Mouse (Mus musculus) 3134 (cell line): ENCODE results near the gene Gbf1.

ENCODE experiments used
- DNase-seq: peaks from one replicate; pipeline ENCODE4 v3.0.0-alpha.2; 2011; ENCODE audit warnings: low spot score; ENCODE audit not compliant: insufficient read length; ENCODE audit errors: extremely low read depth

The Gbf1 gene

DNA sequence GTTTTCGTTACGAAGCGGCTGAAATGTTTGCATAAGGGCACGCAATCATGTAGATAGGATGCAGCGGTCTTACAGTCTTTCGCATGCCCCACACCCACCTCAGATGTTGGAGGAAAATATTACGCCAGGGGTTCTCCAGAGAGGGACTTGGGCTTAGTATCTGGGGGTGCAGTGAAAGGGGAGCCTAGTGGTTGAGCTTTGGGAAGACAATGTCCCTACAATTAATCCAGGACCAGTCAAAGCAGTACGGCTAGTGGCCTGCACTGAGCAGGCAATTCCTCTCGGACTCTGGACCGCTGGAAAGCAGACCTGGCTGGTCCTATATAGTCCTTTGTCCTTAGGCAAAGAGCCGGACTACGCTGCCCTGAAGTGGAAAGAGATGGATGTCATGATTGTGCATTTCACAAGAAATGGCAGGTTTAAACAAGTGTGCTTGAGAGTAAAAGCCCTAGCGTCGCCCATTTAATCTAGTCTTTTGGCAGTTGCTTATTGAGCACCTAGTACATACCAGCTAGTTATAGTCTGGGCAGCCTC, 175.3 kb downstream of the Gbf1 start:
- no peak for DNase-seq

DNA sequence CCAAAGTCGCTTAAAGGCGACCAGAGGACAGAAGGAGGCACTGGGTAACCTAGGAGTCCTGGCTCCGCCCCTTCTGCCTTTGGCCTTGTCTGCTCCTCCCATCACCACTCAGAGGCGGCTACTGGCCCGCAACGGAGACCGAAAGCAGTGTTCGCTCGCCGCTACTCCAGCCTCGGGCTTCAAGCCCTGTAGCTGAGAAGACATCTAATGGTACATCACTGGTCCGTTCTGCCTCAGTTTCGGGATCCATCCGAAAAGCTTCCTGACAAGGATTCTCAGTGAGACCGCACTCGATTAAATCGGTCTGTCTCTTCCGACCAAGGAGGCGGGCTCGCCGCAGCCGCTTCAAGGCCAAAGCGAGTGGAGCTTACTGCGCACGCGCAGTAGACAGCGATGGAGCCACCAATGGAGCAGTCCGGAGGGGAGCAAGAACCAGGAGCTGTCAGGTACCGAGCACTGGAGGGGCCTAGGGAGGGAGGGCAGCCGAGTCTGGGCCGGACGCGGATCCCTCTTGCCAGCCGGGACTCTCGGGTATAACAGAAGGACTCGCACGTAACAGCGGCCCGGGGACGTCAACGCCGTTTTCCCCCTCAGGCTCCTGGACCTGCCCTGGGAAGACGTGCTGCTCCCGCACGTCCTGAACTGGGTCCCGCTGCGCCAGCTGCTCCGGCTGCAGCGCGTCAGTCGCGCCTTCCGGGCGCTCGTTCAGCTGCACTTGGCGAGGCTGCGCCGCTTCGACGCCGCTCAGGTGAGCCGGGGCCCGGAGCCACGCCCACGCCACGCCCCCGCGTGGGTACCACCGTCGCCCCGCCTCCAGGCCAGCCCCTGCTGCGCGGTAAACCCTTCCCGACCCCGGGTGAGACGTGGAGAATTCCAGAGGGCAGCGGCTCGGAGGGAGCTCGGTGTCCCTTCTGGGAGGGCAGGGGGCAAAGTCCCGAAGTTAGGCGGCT, 176.0 kb downstream of the Gbf1 start, which contains the start of gene Fbxl15:
Gene Fbxl15, plus strand, starts transcription at position 104 of the 950 bp plus-strand sequence.
- peak; percentile 95 for DNase-seq

DNA sequence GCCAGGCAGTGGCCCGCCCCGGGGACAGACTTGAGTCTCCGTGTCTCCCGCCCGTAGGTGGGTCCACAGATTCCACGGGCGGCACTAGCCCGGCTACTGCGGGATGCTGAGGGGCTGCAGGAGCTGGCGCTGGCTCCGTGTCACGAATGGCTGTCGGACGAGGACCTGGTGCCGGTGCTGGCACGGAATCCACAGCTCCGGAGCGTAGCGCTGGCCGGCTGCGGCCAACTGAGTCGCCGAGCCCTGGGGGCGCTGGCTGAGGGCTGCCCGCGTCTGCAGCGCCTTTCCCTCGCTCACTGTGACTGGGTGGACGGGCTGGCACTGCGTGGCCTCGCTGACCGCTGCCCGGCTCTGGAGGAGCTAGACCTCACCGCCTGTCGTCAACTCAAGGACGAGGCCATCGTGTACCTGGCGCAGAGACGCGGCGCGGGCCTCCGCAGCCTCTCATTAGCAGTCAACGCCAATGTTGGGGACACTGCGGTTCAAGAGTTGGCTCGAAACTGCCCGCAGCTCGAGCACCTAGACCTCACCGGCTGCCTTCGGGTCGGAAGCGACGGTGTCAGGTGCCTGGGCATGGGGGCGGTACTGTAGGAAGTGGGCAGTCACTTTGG, 176.8 kb downstream of the Gbf1 start:
- DNase-seq, result no peak

DNA sequence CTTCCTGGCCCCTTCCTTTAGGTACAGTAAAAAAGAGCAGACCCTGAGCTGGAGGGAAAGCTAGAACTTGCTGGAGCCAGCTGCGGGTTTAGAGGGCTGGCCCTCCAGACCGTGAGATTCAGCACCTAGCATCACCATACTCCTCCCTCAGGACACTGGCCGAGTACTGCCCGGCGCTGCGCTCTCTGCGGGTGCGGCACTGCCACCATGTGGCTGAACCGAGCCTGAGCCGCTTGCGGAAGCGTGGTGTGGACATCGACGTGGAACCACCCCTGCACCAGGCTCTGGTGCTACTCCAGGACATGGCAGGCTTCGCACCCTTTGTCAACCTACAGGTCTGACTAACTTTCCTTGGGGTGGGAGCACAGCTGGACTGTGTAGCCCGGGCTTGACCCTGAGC, 177.6 kb downstream of the Gbf1 start:
- peak; percentile 90 for DNase-seq

DNA sequence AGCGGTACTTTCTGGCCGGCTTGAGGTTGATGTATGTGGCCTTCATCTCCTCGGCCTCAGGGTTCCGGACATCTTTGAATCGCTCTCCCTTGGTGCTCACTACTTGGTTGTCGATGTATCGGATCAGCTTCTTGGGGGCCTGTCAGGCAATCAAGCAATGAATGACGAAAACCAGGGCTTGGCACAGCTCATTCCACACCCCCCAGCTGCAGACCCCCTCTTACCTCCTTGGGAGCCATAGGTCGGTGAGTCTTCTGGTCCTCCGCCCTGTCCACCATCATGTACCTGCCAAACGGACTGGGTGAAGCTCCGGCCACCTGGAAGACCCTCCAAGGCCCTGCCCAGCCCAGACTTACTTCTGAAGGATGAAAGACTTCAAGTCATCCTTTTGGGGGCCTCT, 178.4 kb downstream of the Gbf1 start:
- no peak for DNase-seq

DNA sequence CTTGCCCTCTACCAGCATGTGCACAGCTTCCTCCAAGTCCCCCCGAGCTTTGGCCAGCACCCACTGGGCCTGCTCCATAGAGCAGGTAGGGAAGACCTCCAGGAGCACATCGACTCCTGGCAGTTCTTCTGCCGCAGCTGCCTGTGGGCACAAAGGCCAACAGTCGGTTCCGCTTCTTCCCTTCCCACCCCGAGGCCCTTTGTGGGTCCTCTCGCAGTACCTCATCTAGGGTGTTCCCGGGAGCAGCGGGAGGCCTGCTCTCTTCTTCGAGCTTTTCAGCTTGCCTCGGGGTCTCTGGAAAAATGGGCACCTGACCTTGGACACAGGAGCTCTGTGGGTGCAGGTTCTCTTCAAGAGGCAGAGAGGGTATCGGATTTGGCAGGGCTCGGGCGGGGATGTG, 179.0 kb downstream of the Gbf1 start:
- no peak for DNase-seq

DNA sequence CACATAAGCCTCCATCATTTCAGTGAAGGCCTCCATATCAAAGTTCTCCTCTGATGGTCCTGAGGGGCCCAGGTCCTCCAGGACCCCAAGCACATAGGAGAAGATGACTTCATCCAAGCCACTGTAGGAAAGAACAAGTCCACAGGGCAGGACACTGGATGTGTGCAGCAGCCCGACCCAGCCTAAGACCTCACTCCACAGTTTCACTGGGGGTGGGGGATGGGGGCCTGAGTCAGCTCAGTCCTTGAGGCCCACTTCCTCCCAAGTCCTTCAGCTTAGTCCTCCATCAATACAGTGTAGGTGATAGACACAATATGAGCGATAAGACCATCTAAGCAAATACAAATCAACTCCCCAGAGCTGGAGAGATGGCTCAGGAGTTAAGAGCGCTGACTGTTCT, 179.6 kb downstream of the Gbf1 start:
- DNase-seq, result no peak

DNA sequence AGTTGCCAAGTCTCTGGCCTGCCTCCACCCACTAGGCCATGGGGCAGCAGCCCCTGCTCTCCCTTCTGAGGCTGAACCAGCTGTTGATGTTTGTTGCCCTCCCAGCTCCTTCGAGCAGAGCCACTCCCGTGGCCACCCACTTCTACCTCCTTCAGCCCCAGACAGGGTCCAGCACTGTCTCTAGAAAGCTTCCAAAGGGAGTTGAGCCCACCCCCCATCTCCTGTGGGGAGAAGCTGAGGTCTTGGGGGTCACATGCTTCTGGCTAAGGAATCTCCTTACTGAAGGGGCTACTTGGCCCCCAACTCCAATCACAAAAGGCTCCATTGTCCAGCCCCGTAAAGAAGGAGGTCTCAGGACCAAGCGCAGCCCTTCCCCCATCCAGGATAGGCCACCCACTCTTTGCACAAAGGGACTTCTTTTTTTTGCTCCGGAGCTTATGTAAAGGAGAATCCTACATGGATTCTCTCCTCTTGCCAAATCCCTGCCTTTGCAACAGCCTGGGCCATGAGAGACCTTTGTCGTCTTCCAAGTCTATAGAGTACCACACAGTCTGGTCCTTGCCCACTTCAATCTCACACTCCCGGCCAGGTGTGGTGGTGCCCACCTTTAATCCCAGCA, 180.5 kb downstream of the Gbf1 start:
- no peak for DNase-seq

DNA sequence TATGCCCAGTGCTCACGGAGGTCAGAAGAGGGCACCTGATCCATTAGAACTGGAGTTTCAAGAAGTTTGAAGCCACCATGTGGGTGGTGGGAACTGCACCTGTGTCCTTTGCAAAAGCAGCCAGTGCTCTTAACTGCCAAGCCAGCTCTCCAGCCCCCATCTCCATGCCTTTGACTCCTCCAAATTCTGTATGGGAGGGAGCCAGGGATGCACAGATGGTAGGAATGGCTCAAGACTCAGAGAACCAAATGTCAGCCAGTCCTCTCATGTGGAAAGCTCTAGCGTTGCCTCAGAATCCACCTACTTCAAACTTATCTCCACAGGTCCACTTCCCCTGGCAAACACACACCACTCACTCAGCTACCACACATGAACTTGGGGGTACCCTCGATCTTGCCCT, 181.6 kb downstream of the Gbf1 start:
- no peak for DNase-seq
